Mouse (Mus musculus): ENCODE data around the gene Shld1. TPM values are rescaled to one million over a fixed set of nuclear protein-coding genes. Genes with fewer than 3 reads are reported as not detected.

Gene Shld1
- total RNA-seq (2014; fragmentation: Nextera tagmentation): 1.5 and 6.1 TPM in 2 replicates
- total RNA-seq (2017): 5.2 and 6.2 TPM in 2 replicates

GRCm38 (mm10) chr2:132686756-132687737 lies at the start of gene Shld1:
Gene Shld1 (plus strand): TSS chr2:132686931.
- peak; percentile 65 for ATAC-seq (replicated peaks; ENCODE audit: low FRiP score, low TSS enrichment, poor library complexity, severe bottlenecking)

- ATAC-seq (replicated peaks; ENCODE audit: low FRiP score, low TSS enrichment, poor library complexity, severe bottlenecking): no peak
Observed at GRCm38 (mm10) chr2:132638306-132638705, 48.4 kb upstream of the Shld1 start.

DNA sequence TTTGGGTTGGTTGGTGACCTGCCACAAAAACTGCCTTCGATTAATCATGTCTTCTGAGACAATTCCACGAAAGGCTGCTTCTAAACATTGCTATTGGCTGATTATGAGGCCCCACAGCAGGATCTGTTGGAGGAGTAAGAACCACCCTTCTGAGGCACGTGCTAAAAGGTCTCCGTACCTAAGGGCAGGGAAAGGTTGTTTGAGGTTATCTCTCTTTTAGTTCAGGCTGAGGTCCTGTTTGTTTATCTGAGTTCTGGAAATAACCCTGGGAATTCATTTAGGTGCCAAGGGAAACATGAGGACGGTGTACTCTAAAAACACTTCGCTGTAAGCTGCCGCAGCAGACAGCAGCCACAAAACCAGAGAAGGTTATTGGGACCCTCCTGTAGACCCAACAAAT lies 47.4 kb upstream of the Shld1 start:
- no peak for ATAC-seq (replicated peaks; ENCODE audit: low FRiP score, low TSS enrichment, poor library complexity, severe bottlenecking)

DNA sequence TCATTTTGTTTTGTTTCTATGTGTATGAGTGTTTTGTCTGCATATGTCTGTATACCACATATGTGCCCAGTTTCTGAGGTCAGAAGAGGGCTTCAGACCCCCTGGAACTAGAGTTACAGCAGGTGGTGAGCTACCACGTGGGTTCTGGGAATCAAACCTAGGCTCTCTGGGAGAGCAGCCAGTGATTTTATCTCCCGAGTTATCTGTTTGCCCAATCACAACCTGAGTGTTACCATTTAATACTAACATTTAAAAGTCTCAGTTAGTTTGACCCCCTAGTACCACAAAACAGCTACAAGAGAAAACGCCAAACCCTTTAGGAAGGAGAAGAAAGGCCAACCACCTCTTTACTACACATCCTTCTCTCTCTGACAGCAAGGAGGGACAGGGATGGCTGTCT lies 45.5 kb upstream of the Shld1 start:
- no peak for ATAC-seq (replicated peaks; ENCODE audit: low FRiP score, low TSS enrichment, poor library complexity, severe bottlenecking)

- peak; percentile 55; the same call in 1 of the 2 replicates for ATAC-seq (replicated peaks; ENCODE audit: low FRiP score, low TSS enrichment, poor library complexity, severe bottlenecking)
Observed at GRCm38 (mm10) chr2:132643161-132643560, 43.6 kb upstream of the Shld1 start.

DNA sequence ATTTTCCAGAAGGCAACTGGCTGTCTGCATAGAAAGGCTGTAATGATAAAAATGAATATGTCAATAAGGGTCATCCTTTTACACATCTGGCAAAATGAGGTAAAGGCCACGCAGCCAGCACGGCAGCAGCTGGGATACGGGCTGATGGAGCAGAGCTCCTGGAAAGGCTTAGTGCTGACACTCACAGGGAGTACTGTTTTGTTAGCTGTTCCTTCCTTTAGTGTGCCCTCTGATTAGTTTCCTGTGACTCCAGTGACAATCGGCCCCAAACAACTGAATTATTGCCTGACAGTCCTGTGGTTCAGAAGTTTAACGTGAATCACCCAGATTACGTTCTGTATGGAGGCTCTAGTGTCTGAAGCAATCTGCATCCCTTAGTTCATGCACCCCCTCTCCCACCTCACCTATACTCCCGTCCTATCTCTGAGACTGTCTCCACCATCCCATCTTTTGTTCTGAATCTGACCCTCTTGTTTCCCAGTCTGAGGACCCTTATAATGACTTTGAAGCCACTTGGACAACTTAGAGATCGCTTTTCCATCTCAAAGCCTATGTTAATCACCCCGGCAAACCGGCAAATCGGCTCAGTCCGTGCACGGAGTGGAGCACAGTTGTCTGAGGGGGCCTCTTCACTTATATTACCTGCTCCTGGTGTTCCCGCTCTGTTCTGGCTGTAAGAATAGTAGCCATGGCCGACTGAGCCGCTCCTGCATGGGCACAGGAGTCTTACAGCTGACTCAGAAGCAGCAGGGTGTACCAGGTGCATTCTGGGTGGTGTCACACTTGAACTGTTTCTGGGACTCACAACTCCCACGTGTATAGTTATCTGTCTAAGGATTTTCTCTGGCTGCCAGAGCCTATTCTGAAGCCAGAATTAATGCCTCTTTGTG lies 39.6 kb upstream of the Shld1 start:
- no peak for ATAC-seq (replicated peaks; ENCODE audit: low FRiP score, low TSS enrichment, poor library complexity, severe bottlenecking)

DNA sequence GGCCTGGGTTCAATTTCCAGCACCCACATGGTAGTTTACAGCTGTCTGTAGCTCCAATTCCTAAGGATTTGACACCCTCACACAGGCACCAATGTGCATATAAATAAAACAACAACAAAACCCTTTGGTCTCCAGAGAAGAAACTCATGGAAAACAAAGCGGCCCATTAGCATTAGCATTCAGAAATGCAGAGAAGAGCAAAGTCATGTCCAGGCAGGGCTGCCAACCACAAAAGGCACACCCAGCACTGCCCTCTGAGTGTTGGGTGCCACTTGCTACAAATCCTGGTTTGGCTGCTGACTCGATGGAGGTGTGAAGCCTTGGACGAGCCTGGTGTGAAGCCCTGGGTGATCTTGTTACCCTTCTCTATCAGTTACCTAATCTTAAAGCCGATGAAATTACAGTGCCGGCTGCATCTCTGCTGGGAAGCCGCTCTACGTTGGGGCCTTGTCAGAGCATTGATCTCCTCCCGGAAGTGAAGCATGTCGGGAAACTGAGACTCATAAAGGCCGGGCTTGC lies 37.3 kb upstream of the Shld1 start:
- ATAC-seq (replicated peaks; ENCODE audit: low FRiP score, low TSS enrichment, poor library complexity, severe bottlenecking): no peak

- ATAC-seq (replicated peaks; ENCODE audit: low FRiP score, low TSS enrichment, poor library complexity, severe bottlenecking): no peak
Observed at GRCm38 (mm10) chr2:132650546-132650945, 36.2 kb upstream of the Shld1 start.

- no peak for ATAC-seq (replicated peaks; ENCODE audit: low FRiP score, low TSS enrichment, poor library complexity, severe bottlenecking)
Observed at GRCm38 (mm10) chr2:132652476-132652875, 34.3 kb upstream of the Shld1 start.

DNA sequence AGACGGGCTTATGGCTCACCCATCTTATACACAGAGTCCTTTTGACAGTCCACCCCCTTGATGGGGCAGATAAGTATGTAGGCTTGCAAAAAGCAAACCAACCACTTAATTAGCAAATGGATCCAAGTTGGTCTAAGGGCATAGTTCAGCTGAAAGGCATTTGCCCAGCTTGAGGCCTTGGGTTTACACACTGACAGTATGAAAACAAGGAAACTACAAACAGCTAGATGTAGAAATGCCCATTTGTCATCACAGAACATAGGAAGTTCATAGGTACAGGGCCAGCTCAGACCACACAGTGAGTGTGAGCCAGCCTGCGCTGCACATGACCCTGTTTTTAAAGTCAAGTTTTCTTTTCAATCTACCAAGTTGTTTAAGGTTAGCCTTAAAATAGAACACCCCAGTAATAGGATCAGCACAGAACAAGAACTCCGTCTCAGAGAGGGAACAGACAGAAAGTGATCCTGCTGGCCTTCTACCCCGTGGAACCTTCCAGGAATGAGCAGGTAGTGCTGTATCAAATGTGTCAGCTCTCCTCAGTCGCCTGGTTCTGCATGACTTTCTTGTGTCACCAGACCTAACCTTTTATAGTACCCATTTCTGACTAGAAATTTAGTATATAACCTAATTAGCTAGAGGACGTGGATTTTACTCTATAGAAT lies 31.8 kb upstream of the Shld1 start:
- no peak for ATAC-seq (replicated peaks; ENCODE audit: low FRiP score, low TSS enrichment, poor library complexity, severe bottlenecking)

DNA sequence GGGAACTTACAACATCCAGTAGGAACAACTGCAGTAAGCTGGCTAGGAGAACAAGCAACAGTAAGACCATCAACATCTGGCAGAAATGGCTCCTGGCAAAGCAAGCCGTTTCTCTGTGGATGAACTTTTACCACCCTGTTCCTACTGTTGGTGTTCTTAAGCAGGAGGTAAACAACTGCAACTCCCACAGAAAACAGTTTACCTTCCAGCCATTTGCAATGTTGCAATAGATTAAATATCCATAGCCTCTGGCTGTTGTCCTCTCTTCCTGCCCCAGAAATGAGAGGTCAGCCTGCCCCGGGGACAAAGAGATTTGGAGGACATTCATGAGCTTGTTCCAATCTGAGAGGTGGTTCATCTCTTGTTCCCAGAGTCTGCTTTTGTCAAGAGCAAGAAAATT lies 29.5 kb upstream of the Shld1 start:
- ATAC-seq (replicated peaks; ENCODE audit: low FRiP score, low TSS enrichment, poor library complexity, severe bottlenecking): no peak

- 0 out of 2 replicates have a peak, but pooled peaks have one; percentile 57 for ATAC-seq (replicated peaks; ENCODE audit: low FRiP score, low TSS enrichment, poor library complexity, severe bottlenecking)
Observed at GRCm38 (mm10) chr2:132658412-132659120, 28.2 kb upstream of the Shld1 start.

GRCm38 (mm10) chr2:132669091-132669490 lies 17.6 kb upstream of the Shld1 start:
- ATAC-seq (replicated peaks; ENCODE audit: low FRiP score, low TSS enrichment, poor library complexity, severe bottlenecking): no peak

GRCm38 (mm10) chr2:132670290-132670689 lies 16.4 kb upstream of the Shld1 start:
- ATAC-seq (replicated peaks; ENCODE audit: low FRiP score, low TSS enrichment, poor library complexity, severe bottlenecking): no peak

GRCm38 (mm10) chr2:132672121-132672520 lies 14.6 kb upstream of the Shld1 start:
- no peak for ATAC-seq (replicated peaks; ENCODE audit: low FRiP score, low TSS enrichment, poor library complexity, severe bottlenecking)

DNA sequence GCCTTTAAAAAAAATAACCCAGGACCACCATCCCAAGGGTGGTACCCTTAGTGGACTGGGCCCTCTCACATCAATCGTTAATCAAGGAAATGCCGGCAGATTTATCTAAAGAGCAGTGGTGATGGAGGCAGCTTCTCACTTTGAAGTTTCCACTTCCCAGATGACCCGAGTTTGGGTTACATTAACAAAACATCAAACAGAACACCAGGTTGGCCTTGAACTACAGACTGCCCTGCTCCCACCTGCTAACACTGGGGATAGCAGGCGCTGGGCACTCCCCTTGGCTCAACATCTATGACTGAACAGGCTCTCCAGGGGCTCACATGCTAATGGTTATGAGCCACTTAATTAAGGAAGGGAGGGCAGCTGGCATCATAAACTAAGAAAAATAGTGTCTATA lies 10.6 kb upstream of the Shld1 start:
- ATAC-seq (replicated peaks; ENCODE audit: low FRiP score, low TSS enrichment, poor library complexity, severe bottlenecking): no peak

GRCm38 (mm10) chr2:132685001-132685400 lies 1.7 kb upstream of the Shld1 start:
- no peak for ATAC-seq (replicated peaks; ENCODE audit: low FRiP score, low TSS enrichment, poor library complexity, severe bottlenecking)

DNA sequence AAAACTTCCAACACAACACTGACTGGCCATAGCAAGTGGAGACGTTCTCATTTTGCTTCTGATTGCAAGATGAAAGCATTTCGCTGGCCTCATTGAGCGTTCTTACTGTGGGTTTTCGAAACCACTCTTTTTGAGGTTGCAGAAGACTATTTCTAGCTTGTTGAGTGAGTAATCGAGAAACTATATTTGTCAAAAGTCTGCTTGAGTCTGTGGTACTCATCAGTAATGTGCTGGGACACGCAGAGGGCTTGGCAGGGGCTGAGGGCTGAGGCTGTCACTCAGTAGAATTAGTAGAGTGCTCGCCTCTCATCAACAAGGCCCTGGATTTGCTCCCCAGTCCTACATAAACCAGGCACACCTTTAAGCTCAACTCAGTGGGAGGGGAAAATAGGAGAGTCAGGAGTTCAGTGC lies 1.9 kb downstream of the Shld1 start:
- no peak for ATAC-seq (replicated peaks; ENCODE audit: low FRiP score, low TSS enrichment, poor library complexity, severe bottlenecking)

DNA sequence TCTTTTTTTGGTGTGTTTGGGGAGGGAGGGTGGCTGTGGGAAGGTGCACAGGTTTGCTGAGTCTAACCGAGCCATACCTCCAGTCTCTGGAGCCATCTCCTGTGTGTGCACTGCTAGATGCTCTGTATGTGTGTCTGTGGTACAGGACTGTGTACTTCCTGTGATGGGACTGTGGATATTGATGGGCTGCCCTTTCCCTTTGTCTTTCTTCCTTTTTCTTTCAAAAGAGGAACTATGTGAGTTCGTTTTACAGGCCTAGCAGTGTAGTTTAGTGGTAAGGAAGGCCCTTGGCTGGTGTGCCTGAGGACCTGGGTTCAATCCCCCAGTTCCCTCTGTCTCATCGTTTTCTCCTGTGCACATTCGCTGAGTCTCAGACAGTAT lies 2.4 kb downstream of the Shld1 start:
- ATAC-seq (replicated peaks; ENCODE audit: low FRiP score, low TSS enrichment, poor library complexity, severe bottlenecking): no peak
